Mouse (Mus musculus): ENCODE results near the gene Tex2. TPM values are rescaled to one million over a fixed set of nuclear protein-coding genes. Genes with fewer than 3 reads are reported as not detected.

Gene Tex2
- polyA plus RNA-seq, 1 experiment from 2014 or later = 10.3 TPM

- H3K27ac ChIP-seq = no peak overlapping the region
- H3K4me1 ChIP-seq = 0 out of 2 replicates have a peak, but pooled peaks cover 4% of the 10 kb centered on the region
- H3K4me3 ChIP-seq (replicated peaks) = no peak overlapping the region
- ATAC-seq (ENCODE audit: insufficient read depth, low FRiP score, low read depth) = no peak; the same call in 1 of the 2 replicates
- no peak overlapping the region for H3K9ac ChIP-seq
- no peaks in the 10 kb centered on the region for H3K27me3 ChIP-seq (replicated peaks)
- H3K4me2 ChIP-seq = no peak overlapping the region
- WGBS = 39% methylated on average over 5 of the region's 5 CpGs
- H3K9me3 ChIP-seq = no peaks in the 10 kb centered on the region
- H3K36me3 ChIP-seq = peaks cover 5% of the 10 kb centered on the region
Measured at GRCm38 (mm10) chr11:106514446-106514845, 98.8 kb downstream of the Tex2 start.

GRCm38 (mm10) chr11:106513166-106513565 is 100.1 kb downstream of the Tex2 start:
- Histone ChIP-seq H3K9me3 (no peaks in the 10 kb centered on the region), H3K36me3 (peaks cover 12% of the 10 kb centered on the region), H3K4me3 (replicated peaks) (no peak overlapping the region), H3K27me3 (replicated peaks) (no peaks in the 10 kb centered on the region), H3K27ac (no peak overlapping the region), H3K9ac (no peak overlapping the region), H3K4me1 (0 out of 2 replicates have a peak, but pooled peaks cover 4% of the 10 kb centered on the region), H3K4me2 (no peak overlapping the region)
- no peak for ATAC-seq (ENCODE audit: insufficient read depth, low FRiP score, low read depth)
- 56% methylated on average over 2 of the region's 2 CpGs for WGBS

GRCm38 (mm10) chr11:106512006-106512390 is 101.2 kb downstream of the Tex2 start:
- Histone ChIP-seq H3K9ac (no peak overlapping the region), H3K4me3 (replicated peaks) (no peak overlapping the region), H3K4me2 (no peak overlapping the region), H3K9me3 (no peaks in the 10 kb centered on the region), H3K4me1 (0 out of 2 replicates have a peak, but pooled peaks cover 4% of the 10 kb centered on the region), H3K36me3 (peaks cover 12% of the 10 kb centered on the region), H3K27ac (no peak overlapping the region), H3K27me3 (replicated peaks) (no peaks in the 10 kb centered on the region)
- WGBS = 93% methylated on average over 7 of the region's 7 CpGs
- no peak for ATAC-seq (ENCODE audit: insufficient read depth, low FRiP score, low read depth)

GRCm38 (mm10) chr11:106511236-106512005 is 101.8 kb downstream of the Tex2 start:
- Histone ChIP-seq H3K36me3 (peaks cover 12% of the 10 kb centered on the region), H3K4me2 (no peak overlapping the region), H3K4me1 (0 out of 2 replicates have a peak, but pooled peaks cover 4% of the 10 kb centered on the region), H3K9me3 (no peaks in the 10 kb centered on the region), H3K4me3 (replicated peaks) (no peak overlapping the region), H3K9ac (no peak overlapping the region), H3K27ac (no peak overlapping the region), H3K27me3 (replicated peaks) (no peaks in the 10 kb centered on the region)
- ATAC-seq (ENCODE audit: insufficient read depth, low FRiP score, low read depth) = no peak
- 86% methylated on average over 14 of the region's 14 CpGs for WGBS

- no peaks in the 10 kb centered on the region for H3K9me3 ChIP-seq
- H3K27me3 ChIP-seq (replicated peaks) = no peaks in the 10 kb centered on the region
- no peak for ATAC-seq (ENCODE audit: insufficient read depth, low FRiP score, low read depth)
- 79% methylated on average over 7 of the region's 7 CpGs for WGBS
- no peak overlapping the region for H3K4me2 ChIP-seq
- no peak overlapping the region for H3K4me3 ChIP-seq (replicated peaks)
- H3K36me3 ChIP-seq = peaks cover 12% of the 10 kb centered on the region
- H3K4me1 ChIP-seq = no peaks in the 10 kb centered on the region
- H3K27ac ChIP-seq = no peak overlapping the region
- H3K9ac ChIP-seq = no peak overlapping the region
Measured at GRCm38 (mm10) chr11:106507638-106508037, 105.6 kb downstream of the Tex2 start.

GRCm38 (mm10) chr11:106506211-106506610 is 107.0 kb downstream of the Tex2 start:
- Histone ChIP-seq H3K4me2 (no peak overlapping the region), H3K27me3 (replicated peaks) (no peaks in the 10 kb centered on the region), H3K36me3 (peaks cover 10% of the 10 kb centered on the region), H3K9me3 (no peaks in the 10 kb centered on the region), H3K27ac (no peak overlapping the region), H3K9ac (no peak overlapping the region), H3K4me1 (no peaks in the 10 kb centered on the region), H3K4me3 (replicated peaks) (no peak overlapping the region)
- 92% methylated on average over 6 of the region's 6 CpGs for WGBS
- no peak for ATAC-seq (ENCODE audit: insufficient read depth, low FRiP score, low read depth)

- no peak overlapping the region for H3K4me2 ChIP-seq
- H3K4me1 ChIP-seq = no peaks in the 10 kb centered on the region
- no peak overlapping the region for H3K9ac ChIP-seq
- no peaks in the 10 kb centered on the region for H3K27me3 ChIP-seq (replicated peaks)
- no peaks in the 10 kb centered on the region for H3K9me3 ChIP-seq
- no peak overlapping the region for H3K27ac ChIP-seq
- ATAC-seq (ENCODE audit: insufficient read depth, low FRiP score, low read depth) = no peak
- H3K4me3 ChIP-seq (replicated peaks) = no peak overlapping the region
- H3K36me3 ChIP-seq = peaks cover 5% of the 10 kb centered on the region
Measured at GRCm38 (mm10) chr11:106504129-106504528, 109.1 kb downstream of the Tex2 start.

GRCm38 (mm10) chr11:106503425-106503717 is 109.9 kb downstream of the Tex2 start:
- H3K27ac ChIP-seq = 0 out of 2 replicates have a peak overlapping the region, but pooled peaks have one; percentile 97
- H3K9ac ChIP-seq = no peak overlapping the region
- ATAC-seq (ENCODE audit: insufficient read depth, low FRiP score, low read depth) = no peak
- 59% methylated on average over 4 of the region's 4 CpGs for WGBS
- no peak overlapping the region for H3K4me3 ChIP-seq (replicated peaks)
- H3K27me3 ChIP-seq (replicated peaks) = no peaks in the 10 kb centered on the region
- no peak overlapping the region for H3K4me2 ChIP-seq
- H3K4me1 ChIP-seq = no peaks in the 10 kb centered on the region
- H3K36me3 ChIP-seq = no peaks in the 10 kb centered on the region
- H3K9me3 ChIP-seq = no peaks in the 10 kb centered on the region

- no peaks in the 10 kb centered on the region for H3K9me3 ChIP-seq
- no peak overlapping the region for H3K4me2 ChIP-seq
- 56% methylated on average over 13 of the region's 13 CpGs for WGBS
- H3K9ac ChIP-seq = no peak overlapping the region
- peak overlapping the region; percentile 97; the same call in 1 of the 2 replicates for H3K27ac ChIP-seq
- H3K36me3 ChIP-seq = no peaks in the 10 kb centered on the region
- H3K4me3 ChIP-seq (replicated peaks) = no peak overlapping the region
- no peaks in the 10 kb centered on the region for H3K27me3 ChIP-seq (replicated peaks)
- no peak for ATAC-seq (ENCODE audit: insufficient read depth, low FRiP score, low read depth)
- no peaks in the 10 kb centered on the region for H3K4me1 ChIP-seq
Measured at GRCm38 (mm10) chr11:106502631-106503424, 110.4 kb downstream of the Tex2 start.

GRCm38 (mm10) chr11:106502159-106502505 is 111.1 kb downstream of the Tex2 start:
- no peak for ATAC-seq (ENCODE audit: insufficient read depth, low FRiP score, low read depth)
- Histone ChIP-seq H3K4me2 (no peak overlapping the region; the same call in 1 of the 2 replicates), H3K27ac (peak overlapping the region; percentile 97), H3K9me3 (no peaks in the 10 kb centered on the region), H3K4me1 (no peaks in the 10 kb centered on the region), H3K27me3 (replicated peaks) (no peaks in the 10 kb centered on the region), H3K9ac (no peak overlapping the region), H3K36me3 (no peaks in the 10 kb centered on the region), H3K4me3 (replicated peaks) (no peak overlapping the region; the same call in 1 of the 2 replicates)

- peak overlapping the region; percentile 97 for H3K27ac ChIP-seq
- no peaks in the 10 kb centered on the region for H3K9me3 ChIP-seq
- H3K36me3 ChIP-seq = no peaks in the 10 kb centered on the region
- peak; percentile 54 for ATAC-seq (ENCODE audit: insufficient read depth, low FRiP score, low read depth)
- peak overlapping the region; percentile 78 for H3K4me3 ChIP-seq (replicated peaks)
- 2% methylated on average over 22 of the region's 22 CpGs for WGBS
- H3K27me3 ChIP-seq (replicated peaks) = no peaks in the 10 kb centered on the region
- H3K4me2 ChIP-seq = peak overlapping the region; percentile 69
- H3K4me1 ChIP-seq = no peaks in the 10 kb centered on the region
- H3K9ac ChIP-seq = peak overlapping the region; percentile 86
Measured at GRCm38 (mm10) chr11:106501308-106502158, 111.7 kb downstream of the Tex2 start.
